12 mouse cellular contexts compared by ENCODE assay signal in genomic region chr16:74857752-74858151, GRCm38 (mm10).
DNase-seq lines count a peak whose midpoint lies in the region; ATAC-seq and TF ChIP-seq lines count a peak whose summit lies in the region.
"Had no signal": no experiment of that assay in that cellular context is flagged by ENCODE, and none has a peak within 500 bp of the region (broad histone marks: within the 10 kb centered on the region; RNA-seq: fewer than 3 reads in every experiment).

No protein-coding gene starts in this region.

- WGBS in hindbrain, embryonic 14.5 days: 25% methylated on average over 2 of the region's 2 CpGs
- 30% methylated on average over 2 of the region's 2 CpGs for WGBS in hindbrain, embryonic 16.5 days
- WGBS in midbrain, postnatal 0 days: 19% methylated on average over 2 of the region's 2 CpGs
- 21% methylated on average over 2 of the region's 2 CpGs for WGBS in midbrain, embryonic 13.5 days
- 16% methylated on average over 2 of the region's 2 CpGs for WGBS in stomach, postnatal 0 days

- TF ChIP-seq CTCF in midbrain, postnatal 0 days (IDR thresholded peaks at IDR 0.05): peak; percentile 87
- TF ChIP-seq CTCF in stomach, postnatal 0 days (IDR thresholded peaks at IDR 0.05; ENCODE audit: low read depth): peak; percentile 78

- no peak overlapping the region for H3K4me2 ChIP-seq in hindbrain, embryonic 14.5 days (replicated peaks)
- no peak overlapping the region for H3K4me2 ChIP-seq in hindbrain, embryonic 16.5 days (ENCODE audit: low read length)
- no peak overlapping the region for H3K4me2 ChIP-seq in midbrain, postnatal 0 days (ENCODE audit: low read depth, low read length, poor library complexity, severe bottlenecking)
- no peak overlapping the region for H3K4me2 ChIP-seq in midbrain, embryonic 13.5 days (replicated peaks)
- no peak overlapping the region for H3K4me2 ChIP-seq in stomach, postnatal 0 days (replicated peaks; ENCODE audit: low read depth)

- peak; percentile 69 for DNase-seq in hindbrain, embryonic 14.5 days (ENCODE audit: low spot score)
- DNase-seq in midbrain, postnatal 0 days (ENCODE audit: low spot score): peak; percentile 53
- DNase-seq in c-Kit-positive CD71-positive TER-119-negative erythroid progenitor cells, embryonic 14.5 days (ENCODE audit: low read depth): peak; percentile 1
- no peak for DNase-seq in stomach, postnatal 0 days (ENCODE audit: low spot score)
- DNase-seq in cerebellum, adult 11-12 months: no peak
- no peak for DNase-seq in MN1 (ENCODE audit: low spot score)
- DNase-seq: heart, adult 11 months; lung, postnatal 10 days had no signal

- H3K4me3 ChIP-seq in hindbrain, embryonic 14.5 days (replicated peaks; ENCODE audit: low read length): no peak overlapping the region
- H3K4me3 ChIP-seq in hindbrain, embryonic 16.5 days (ENCODE audit: low read length): no peak overlapping the region
- no peak overlapping the region for H3K4me3 ChIP-seq in midbrain, postnatal 0 days (ENCODE audit: low read depth, low read length)
- no peak overlapping the region for H3K4me3 ChIP-seq in midbrain, embryonic 13.5 days (replicated peaks)
- no peak overlapping the region for H3K4me3 ChIP-seq in stomach, postnatal 0 days (ENCODE audit: low read depth, low read length)
- H3K4me3 ChIP-seq: erythroblast, embryonic 14.5 days had no signal

- no peaks in the 10 kb centered on the region for H3K27me3 ChIP-seq in hindbrain, embryonic 14.5 days (ENCODE audit: control insufficient read depth, insufficient read depth, low read length)
- H3K27me3 ChIP-seq in hindbrain, embryonic 16.5 days (replicated peaks; ENCODE audit: control insufficient read depth, insufficient read depth, low read length): no peaks in the 10 kb centered on the region
- no peaks in the 10 kb centered on the region for H3K27me3 ChIP-seq in midbrain, postnatal 0 days (ENCODE audit: insufficient read depth, low read length)
- no peaks in the 10 kb centered on the region for H3K27me3 ChIP-seq in midbrain, embryonic 13.5 days
- no peaks in the 10 kb centered on the region for H3K27me3 ChIP-seq in stomach, postnatal 0 days (ENCODE audit: control insufficient read depth, insufficient read depth, low read length)

- no peaks in the 10 kb centered on the region for H3K9me3 ChIP-seq in hindbrain, embryonic 14.5 days (ENCODE audit: control insufficient read depth, low read length)
- H3K9me3 ChIP-seq in hindbrain, embryonic 16.5 days (ENCODE audit: control insufficient read depth, low read length): no peaks in the 10 kb centered on the region
- no peaks in the 10 kb centered on the region for H3K9me3 ChIP-seq in midbrain, postnatal 0 days (ENCODE audit: low read length)
- H3K9me3 ChIP-seq in midbrain, embryonic 13.5 days: no peaks in the 10 kb centered on the region
- H3K9me3 ChIP-seq in stomach, postnatal 0 days (ENCODE audit: control insufficient read depth, low read length): no peaks in the 10 kb centered on the region

- no peak overlapping the region for H3K9ac ChIP-seq in hindbrain, embryonic 14.5 days
- H3K9ac ChIP-seq in hindbrain, embryonic 16.5 days (ENCODE audit: low read depth, low read length): no peak overlapping the region
- H3K9ac ChIP-seq in midbrain, postnatal 0 days (replicated peaks; ENCODE audit: low read length, poor library complexity, severe bottlenecking): no peak overlapping the region
- no peak overlapping the region for H3K9ac ChIP-seq in midbrain, embryonic 13.5 days (replicated peaks)
- no peak overlapping the region for H3K9ac ChIP-seq in stomach, postnatal 0 days (ENCODE audit: low read length)

- no peak for ATAC-seq in hindbrain, embryonic 14.5 days (ENCODE audit: low FRiP score)
- ATAC-seq in hindbrain, embryonic 16.5 days: no peak
- no peak for ATAC-seq in midbrain, postnatal 0 days (ENCODE audit: low FRiP score)
- ATAC-seq in midbrain, embryonic 13.5 days: no peak
- no peak for ATAC-seq in stomach, postnatal 0 days (ENCODE audit: low FRiP score, low TSS enrichment)
- ATAC-seq: intestine, embryonic 16.5 days had no signal

- H3K4me1 ChIP-seq in hindbrain, embryonic 14.5 days (replicated peaks; ENCODE audit: control insufficient read depth, insufficient read depth, low read length): no peaks in the 10 kb centered on the region
- H3K4me1 ChIP-seq in hindbrain, embryonic 16.5 days (ENCODE audit: control insufficient read depth, insufficient read depth, low read depth, low read length): no peaks in the 10 kb centered on the region
- no peaks in the 10 kb centered on the region for H3K4me1 ChIP-seq in midbrain, postnatal 0 days (ENCODE audit: insufficient read depth, low read length)
- H3K4me1 ChIP-seq in midbrain, embryonic 13.5 days (replicated peaks): no peaks in the 10 kb centered on the region
- H3K4me1 ChIP-seq in stomach, postnatal 0 days (replicated peaks; ENCODE audit: control insufficient read depth, insufficient read depth): no peaks in the 10 kb centered on the region

- no peaks in the 10 kb centered on the region for H3K36me3 ChIP-seq in hindbrain, embryonic 14.5 days (replicated peaks; ENCODE audit: control insufficient read depth, insufficient read depth)
- no peaks in the 10 kb centered on the region for H3K36me3 ChIP-seq in hindbrain, embryonic 16.5 days (ENCODE audit: control insufficient read depth, insufficient read depth, low read length)
- no peaks in the 10 kb centered on the region for H3K36me3 ChIP-seq in midbrain, postnatal 0 days (ENCODE audit: insufficient read depth, low read length)
- H3K36me3 ChIP-seq in midbrain, embryonic 13.5 days: no peaks in the 10 kb centered on the region
- H3K36me3 ChIP-seq in stomach, postnatal 0 days (ENCODE audit: control insufficient read depth, insufficient read depth, low read length): no peaks in the 10 kb centered on the region

- TF ChIP-seq EP300 in stomach, postnatal 0 days (optimal IDR thresholded peaks at IDR 0.05): no peak

- H3K27ac ChIP-seq in hindbrain, embryonic 14.5 days: no peak overlapping the region
- H3K27ac ChIP-seq in hindbrain, embryonic 16.5 days (ENCODE audit: low read depth, low read length): no peak overlapping the region
- H3K27ac ChIP-seq in midbrain, postnatal 0 days (ENCODE audit: low read depth, low read length): no peak overlapping the region
- H3K27ac ChIP-seq in midbrain, embryonic 13.5 days: no peak overlapping the region
- no peak overlapping the region for H3K27ac ChIP-seq in stomach, postnatal 0 days (replicated peaks)

Comparison
In these comparisons a context has a peak if more than half of its experiments do, and no peak if none do; other contexts are left out.
1. DNase-seq: peak in hindbrain, embryonic 14.5 days (single experiment), midbrain, postnatal 0 days (single experiment) and c-Kit-positive CD71-positive TER-119-negative erythroid progenitor cells, embryonic 14.5 days (single experiment); none in stomach, postnatal 0 days (single experiment), cerebellum, adult 11-12 months (single experiment) and MN1 (single experiment).